Mouse (Mus musculus): ENCODE results near the gene Vps13a. TPM values are rescaled to one million over a fixed set of nuclear protein-coding genes. Genes with fewer than 3 reads are reported as not detected.
"Not testable (repeated sequence)": the region's sequence is repeated elsewhere in the genome, so short reads cannot be mapped to it uniquely, and the experiment has no call there.

Vps13a gene
- total RNA-seq (2021) = 10 to 100 TPM; 44.7 to 45.8 TPM

DNA sequence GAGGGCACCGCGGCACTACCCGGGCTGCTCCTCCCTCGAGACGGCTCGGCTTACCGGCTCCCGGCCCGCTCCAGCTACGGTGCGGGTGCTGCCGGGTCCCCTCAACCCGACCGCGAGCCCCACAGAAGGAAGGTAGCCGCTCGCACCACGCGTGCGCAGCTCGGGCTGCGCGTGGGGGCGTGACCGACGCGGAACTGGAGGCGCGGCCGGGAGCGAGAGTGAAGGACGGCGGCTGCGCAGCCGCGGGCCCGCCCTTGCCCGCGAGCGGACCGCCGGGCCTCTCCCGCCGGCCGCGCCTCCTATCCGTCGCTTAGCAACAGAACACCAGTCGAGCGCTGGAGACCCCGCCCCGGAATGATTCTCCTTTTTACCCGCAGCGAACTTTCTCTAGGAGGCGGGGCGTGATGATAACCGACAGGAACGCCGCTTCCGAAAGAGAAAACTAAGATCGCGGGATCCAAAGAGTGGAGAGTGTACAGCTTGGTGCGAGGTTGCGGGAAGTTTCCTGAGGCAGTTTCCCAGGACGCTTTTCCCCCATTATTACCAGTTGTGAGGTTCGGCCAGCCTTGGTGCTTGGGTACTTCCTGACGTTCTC, at the start of gene Vps13a:
Vps13a (minus strand) TSS at position 144 of the 595 bp plus-strand sequence.
- peak; percentile 84 to 93 for DNase-seq (ENCODE audit: extremely low spot score in 1 of 2, low spot score in 2 of 2)
- intact Hi-C loops (cut with DNase I) = no loop called here

- no peak for DNase-seq (ENCODE audit: extremely low spot score in 1 of 2, low spot score in 2 of 2)
- intact Hi-C loops (cut with DNase I) = no loop called here
Observed at GRCm38 (mm10) chr19:16827657-16828056, 46.9 kb upstream of the Vps13a start.

DNA sequence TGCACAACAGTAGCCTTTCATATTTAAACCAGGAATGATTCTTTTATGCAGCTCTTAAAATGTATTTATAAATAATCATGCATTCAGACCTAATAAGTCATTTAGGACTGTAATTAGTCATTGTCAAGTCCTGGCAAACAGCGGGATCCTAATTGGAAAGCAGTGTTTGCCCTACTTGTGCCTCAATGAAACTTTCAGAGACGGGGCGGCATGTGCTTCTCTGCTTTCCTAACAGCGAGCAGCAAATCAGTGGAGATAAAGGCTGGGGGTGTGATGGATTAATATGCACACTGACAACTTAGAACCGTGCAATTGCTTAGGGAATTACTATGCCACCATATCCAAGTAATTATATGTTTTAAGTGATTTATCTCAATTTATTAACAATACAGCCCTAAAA, 44.5 kb upstream of the Vps13a start:
- no peak for DNase-seq (ENCODE audit: extremely low spot score in 1 of 2, low spot score in 2 of 2)
- intact Hi-C loops (cut with DNase I) = no loop called here

DNA sequence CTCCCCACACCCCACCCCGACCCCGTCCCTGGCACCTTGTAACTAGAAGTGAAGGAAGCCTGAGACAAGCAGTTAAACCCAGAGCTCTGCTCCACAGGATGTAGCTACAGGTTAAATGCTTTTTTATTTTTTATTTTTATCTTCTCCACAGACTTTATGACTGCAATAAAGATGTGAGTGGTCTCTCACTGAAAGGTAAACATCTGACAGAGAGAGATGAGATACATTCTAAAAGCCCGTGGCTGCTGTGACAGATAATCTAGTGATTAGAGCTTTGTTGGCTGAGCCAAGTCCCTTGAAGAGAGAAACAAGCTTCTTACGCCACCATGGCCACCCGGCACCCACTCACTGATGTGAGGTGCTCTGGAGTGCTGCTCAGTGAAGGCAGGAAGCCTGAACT, 34.1 kb upstream of the Vps13a start:
- intact Hi-C loops (cut with DNase I) = no loop called here
- DNase-seq (ENCODE audit: extremely low spot score in 1 of 2, low spot score in 2 of 2) = no peak

- intact Hi-C loops (cut with DNase I) = no loop called here
- no peak for DNase-seq (ENCODE audit: extremely low spot score in 1 of 2, low spot score in 2 of 2)
Observed at GRCm38 (mm10) chr19:16813306-16813705, 32.6 kb upstream of the Vps13a start.

- no peak for DNase-seq (ENCODE audit: extremely low spot score in 1 of 2, low spot score in 2 of 2)
- intact Hi-C loops (cut with DNase I) = no loop called here
Observed at GRCm38 (mm10) chr19:16812072-16812608, 31.4 kb upstream of the Vps13a start.

DNA sequence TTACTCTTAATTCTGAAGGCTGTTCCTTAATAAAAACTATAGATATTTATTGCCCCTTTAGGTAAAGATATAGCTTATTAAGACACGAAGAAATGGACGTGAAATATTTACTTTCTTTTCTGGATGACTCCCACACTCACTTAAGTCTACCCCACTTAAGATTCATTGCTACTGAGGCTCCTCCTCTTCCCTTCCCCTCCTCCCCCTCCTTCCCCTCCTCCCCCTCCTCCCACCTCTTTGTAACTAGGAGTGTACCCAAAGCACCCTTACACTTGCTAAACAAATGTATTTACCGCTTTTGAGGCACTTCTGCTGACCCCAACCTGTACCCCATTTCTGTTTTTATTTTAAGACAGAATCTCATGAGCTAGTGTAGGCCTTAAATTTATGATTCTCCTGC, 24.4 kb upstream of the Vps13a start:
- DNase-seq (ENCODE audit: extremely low spot score in 1 of 2, low spot score in 2 of 2) = no peak
- intact Hi-C loops (cut with DNase I) = no loop called here

DNA sequence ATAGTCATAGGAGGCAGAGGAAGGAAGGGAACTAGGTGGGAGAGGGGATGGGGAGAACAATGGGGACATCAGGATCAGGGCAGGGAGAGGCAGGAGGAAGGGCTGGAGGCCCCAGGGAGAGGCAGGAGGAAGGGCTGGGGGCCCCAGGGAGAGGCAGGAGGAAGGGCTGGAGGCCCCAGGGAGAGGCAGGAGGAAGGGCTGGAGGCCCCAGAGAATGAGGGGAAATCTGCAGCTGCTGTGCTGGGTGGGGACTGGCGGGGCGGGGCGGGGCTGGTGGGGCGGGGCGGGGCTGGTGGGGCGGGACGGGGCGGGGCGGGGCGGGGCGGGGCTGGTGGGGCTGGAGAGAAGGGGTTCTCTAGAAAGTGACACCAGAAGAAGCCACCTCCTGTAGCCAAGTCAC, 23.8 kb upstream of the Vps13a start:
- intact Hi-C loops (cut with DNase I) = loop anchor here (5.0 kb wide), 1 partner anchor 223 kb away; no protein-coding TSS in a partner anchor

DNA sequence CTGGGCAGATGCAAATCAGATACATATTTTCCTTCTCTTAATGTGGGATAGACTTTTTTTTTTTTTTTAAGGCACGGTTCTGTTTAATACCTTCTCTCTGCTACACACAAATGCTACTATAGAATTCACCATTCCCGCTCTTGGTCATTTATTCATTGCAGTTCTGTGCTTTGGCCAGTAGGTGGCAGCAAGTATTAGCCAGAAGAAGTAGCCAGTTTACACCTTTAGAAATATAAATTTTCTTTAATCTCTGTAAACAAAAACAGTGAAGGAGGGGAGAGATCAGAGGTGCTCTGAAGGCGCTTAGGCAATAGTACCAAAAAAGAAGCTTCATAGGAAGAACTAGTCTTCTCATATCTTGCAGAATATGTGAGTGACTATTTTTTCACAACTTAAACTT, 22.0 kb upstream of the Vps13a start:
- peak in 1 of 2 experiments; percentile 42 for DNase-seq (ENCODE audit: extremely low spot score in 1 of 2, low spot score in 2 of 2)
- intact Hi-C loops (cut with DNase I) = loop anchor here (5.0 kb wide), 1 partner anchor 225 kb away; no protein-coding TSS in a partner anchor

More for the DNA sequence above, 23.8 kb upstream of the Vps13a start:
- no peak for DNase-seq (ENCODE audit: extremely low spot score in 1 of 2, low spot score in 2 of 2)

DNA sequence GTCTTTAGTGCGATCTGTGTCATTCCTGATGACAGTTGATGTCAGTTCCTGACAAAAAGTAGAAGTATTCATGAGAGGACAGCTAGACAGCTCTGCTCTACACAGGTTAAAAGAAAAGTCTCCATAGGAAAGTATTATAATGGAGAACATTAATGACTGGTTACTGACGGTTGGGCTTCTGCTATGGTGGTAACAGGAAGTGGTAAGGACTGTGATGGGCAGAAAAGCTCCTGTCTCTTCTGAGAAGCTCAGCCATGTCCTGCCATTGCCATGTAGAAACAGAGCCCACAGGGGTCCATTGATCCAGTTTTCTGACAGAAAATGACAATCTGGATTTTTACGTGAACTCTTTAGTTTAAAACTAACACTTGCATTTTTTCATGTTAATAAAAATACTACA, 21.4 kb upstream of the Vps13a start:
- DNase-seq (ENCODE audit: extremely low spot score in 1 of 2, low spot score in 2 of 2) = no peak
- intact Hi-C loops (cut with DNase I) = loop anchor here (5.0 kb wide), 1 partner anchor 225 kb away; no protein-coding TSS in a partner anchor

GRCm38 (mm10) chr19:16797923-16798322, 17.2 kb upstream of the Vps13a start:
- DNase-seq (ENCODE audit: extremely low spot score in 1 of 2, low spot score in 2 of 2) = no peak
- intact Hi-C loops (cut with DNase I) = no loop called here

DNA sequence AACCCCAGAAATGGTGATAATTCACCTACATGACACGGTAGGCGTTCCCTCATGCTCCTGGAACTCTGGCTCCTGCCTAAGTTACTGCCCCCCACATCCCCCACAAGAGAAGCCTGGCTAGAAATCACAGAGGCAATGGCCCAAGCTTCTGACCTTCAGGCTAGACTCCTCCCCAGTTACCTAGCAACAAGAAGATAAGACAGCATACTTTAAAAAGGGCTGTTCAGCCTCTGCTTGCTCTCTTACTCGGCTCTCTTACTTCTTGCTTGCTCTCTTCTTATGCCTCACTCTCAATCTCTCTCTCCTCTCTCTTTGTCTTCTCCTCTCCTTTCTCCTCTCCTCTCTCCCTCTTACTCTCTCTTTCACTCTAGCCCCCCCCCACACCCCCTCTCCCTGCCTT, 13.8 kb upstream of the Vps13a start:
- DNase-seq (ENCODE audit: extremely low spot score in 1 of 2, low spot score in 2 of 2); intact Hi-C loops (cut with DNase I): not testable (repeated sequence)

DNA sequence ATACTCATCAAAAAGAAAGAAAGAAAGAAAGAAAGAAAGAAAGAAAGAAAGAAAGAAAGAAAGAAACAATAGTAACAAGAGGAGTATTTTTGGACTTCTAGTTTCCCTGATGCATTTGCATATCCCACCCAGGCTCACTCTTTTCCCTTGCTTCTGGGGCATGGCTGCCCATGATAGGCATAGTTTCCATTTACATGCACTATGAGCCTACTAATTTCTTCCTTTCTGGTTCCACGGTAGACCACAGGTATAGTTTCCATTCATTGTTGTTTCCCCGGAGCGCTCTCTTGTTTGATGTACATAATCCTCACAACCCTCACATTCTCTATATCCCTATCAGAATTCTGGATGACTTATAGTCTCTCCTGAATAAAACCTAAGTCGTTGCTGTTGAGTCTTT, 9.2 kb upstream of the Vps13a start:
- intact Hi-C loops (cut with DNase I) = no loop called here
- DNase-seq (ENCODE audit: extremely low spot score in 1 of 2, low spot score in 2 of 2) = no peak

DNA sequence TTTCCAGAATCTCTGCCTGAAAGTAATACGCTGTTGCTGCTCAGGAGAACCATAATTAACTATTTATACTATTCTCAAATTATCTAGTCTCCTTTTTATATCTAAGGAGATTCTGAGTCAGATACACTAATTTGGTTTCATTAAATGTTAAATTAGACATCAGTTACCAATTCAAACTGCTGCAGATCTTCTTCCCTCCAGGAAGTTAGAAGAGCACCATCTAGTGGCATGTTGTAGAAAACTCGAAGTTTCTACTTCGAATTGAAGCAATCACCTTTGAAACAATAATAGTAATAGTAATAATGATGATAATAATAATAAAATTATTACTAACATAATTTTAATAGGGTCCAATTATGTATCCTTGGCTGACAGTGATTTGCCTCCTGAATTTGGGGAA, 4.1 kb upstream of the Vps13a start:
- intact Hi-C loops (cut with DNase I) = no loop called here
- no peak for DNase-seq (ENCODE audit: extremely low spot score in 1 of 2, low spot score in 2 of 2)

DNA sequence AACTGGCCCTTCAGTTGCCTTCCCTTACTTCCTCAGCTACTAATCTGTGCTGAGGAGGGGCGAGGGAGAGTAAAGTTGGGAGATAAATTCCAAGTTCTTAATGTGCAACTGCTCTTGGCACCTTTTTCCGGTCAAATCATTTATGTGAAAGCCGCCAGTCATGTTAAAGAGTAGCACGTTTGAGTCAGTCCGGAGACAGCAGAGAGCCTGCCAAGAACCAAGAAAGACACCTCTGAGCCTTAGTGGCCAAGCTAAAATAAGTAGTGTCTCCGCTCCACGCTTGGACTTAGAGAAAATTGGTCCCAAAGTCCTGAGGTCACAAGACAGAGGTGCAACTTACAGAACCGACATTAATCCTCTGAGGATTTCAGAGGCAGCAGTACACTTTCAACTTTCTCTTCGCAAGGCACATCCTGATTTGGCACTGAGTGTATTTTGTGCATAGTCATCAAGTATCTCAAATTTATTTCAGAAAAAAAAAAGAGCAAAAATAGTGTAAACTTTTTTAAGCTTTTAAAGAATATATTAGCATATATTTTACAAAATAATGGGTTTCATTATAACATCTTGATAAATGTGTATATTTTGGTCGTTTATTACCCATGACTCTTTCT, 780 bp upstream of the Vps13a start:
- no peak for DNase-seq (ENCODE audit: extremely low spot score in 1 of 2, low spot score in 2 of 2)
- intact Hi-C loops (cut with DNase I) = no loop called here

- intact Hi-C loops (cut with DNase I) = no loop called here
- peak in 1 of 2 experiments; percentile 53 for DNase-seq (ENCODE audit: extremely low spot score in 1 of 2, low spot score in 2 of 2)
Observed at GRCm38 (mm10) chr19:16780251-16780783, 416 bp downstream of the Vps13a start.

GRCm38 (mm10) chr19:16779786-16780185, 947 bp downstream of the Vps13a start:
- DNase-seq (ENCODE audit: extremely low spot score in 1 of 2, low spot score in 2 of 2) = no peak
- intact Hi-C loops (cut with DNase I) = no loop called here

DNA sequence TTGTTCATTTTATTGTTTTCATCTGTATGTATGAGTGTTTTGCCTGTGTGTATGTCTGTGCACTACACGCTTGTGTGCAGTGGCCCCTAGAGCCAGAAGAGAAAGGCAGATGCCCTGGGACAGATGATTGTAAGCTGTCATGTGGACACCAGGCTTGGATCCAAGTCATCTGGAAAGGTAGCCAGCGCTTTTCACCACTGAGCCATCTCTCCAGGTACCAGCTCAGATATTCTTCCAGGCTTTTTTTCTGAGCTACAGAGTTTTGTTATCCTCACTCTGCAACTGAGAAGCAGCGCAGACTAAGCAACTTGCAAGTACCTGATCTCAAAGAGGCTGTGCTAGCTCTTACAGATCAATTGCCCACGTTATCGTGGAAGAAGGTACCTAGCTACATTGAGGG, 1.5 kb downstream of the Vps13a start:
- DNase-seq (ENCODE audit: extremely low spot score in 1 of 2, low spot score in 2 of 2) = no peak
- intact Hi-C loops (cut with DNase I) = no loop called here

GRCm38 (mm10) chr19:16778578-16778977, 2.2 kb downstream of the Vps13a start:
- DNase-seq (ENCODE audit: extremely low spot score in 1 of 2, low spot score in 2 of 2) = no peak
- intact Hi-C loops (cut with DNase I) = no loop called here

DNA sequence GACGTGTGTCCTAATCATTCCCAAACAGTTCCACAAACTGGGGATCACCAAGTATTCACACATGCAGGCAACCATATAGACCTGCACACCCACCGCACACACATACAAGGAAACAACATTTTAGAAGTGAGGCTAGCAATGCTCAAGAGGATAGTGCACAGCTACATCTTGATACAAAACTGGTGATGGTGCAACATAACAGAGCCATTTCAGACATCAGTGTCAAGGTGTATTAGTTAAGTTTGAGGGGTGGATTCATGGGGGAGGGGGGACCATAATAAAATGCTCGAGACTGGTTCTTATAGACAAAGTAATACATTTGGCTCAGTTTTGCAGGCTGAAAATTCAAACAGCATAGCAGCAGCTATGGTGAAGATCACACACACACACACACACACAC, 2.8 kb downstream of the Vps13a start:
- intact Hi-C loops (cut with DNase I) = no loop called here
- DNase-seq (ENCODE audit: extremely low spot score in 1 of 2, low spot score in 2 of 2) = no peak

All from left cerebral cortex, postnatal 10 days (tissue).